ENCODE assay signal across 8 mouse cellular contexts in the genomic region with DNA sequence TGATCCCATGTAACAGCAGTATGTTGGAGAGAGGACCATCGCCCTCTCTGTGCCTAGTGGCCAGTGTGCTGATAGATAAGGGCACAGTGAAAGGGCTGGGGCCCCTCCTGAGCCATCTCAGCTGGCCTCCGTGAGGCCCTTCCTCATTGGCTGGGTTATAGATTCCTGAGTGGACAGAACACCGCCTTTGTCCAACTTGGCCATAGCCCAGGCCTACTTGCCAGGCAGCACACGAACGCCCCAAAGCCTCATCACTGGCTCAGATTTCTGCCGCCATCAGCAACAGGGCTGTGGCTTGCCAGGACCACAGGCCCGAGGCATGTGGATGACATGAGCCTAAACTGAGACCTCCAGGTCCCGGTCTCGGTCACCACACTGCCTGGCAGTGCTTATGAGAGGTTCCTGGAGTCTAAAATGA. TPM values are rescaled to one million over a fixed set of nuclear protein-coding genes. Genes with fewer than 3 reads are reported as not detected.
DNase-seq lines count a peak whose midpoint lies in the region; ATAC-seq and TF ChIP-seq lines count a peak whose summit lies in the region.

No protein-coding gene starts in this region.

- WGBS in limb, embryonic 12.5 days: 83% methylated on average over 9 of the region's 9 CpGs
- 94% methylated on average over 9 of the region's 9 CpGs for WGBS in thymus, adult 2 months

- no peak overlapping the region for H3K4me3 ChIP-seq in brown adipose tissue, adult 24 weeks (ENCODE audit: insufficient read depth, low read depth, low read length)
- H3K4me3 ChIP-seq in limb, embryonic 12.5 days (replicated peaks): no peak overlapping the region
- no peak overlapping the region for H3K4me3 ChIP-seq in thymus, adult 2 months (ENCODE audit: control insufficient read depth, insufficient read depth, low read length)

- H3K4me2 ChIP-seq in limb, embryonic 12.5 days: no peak overlapping the region

- DNase-seq in adrenal gland, adult 2 months: peak; percentile 74
- DNase-seq in adrenal gland, adult 18-20 months (ENCODE audit: low spot score in 2 of 2): no peak
- peak; percentile 86 to 92 for DNase-seq in heart, adult 18-20 months
- DNase-seq in kidney, adult 9 months: peak; percentile 69
- peak; percentile 40 for DNase-seq in right cerebral cortex, postnatal 14 days
- DNase-seq in thymus, adult 2 months: no peak

- peak overlapping the region; percentile 61 for H3K27ac ChIP-seq in brown adipose tissue, adult 24 weeks (replicated peaks; ENCODE audit: low read depth, low read length)
- H3K27ac ChIP-seq in limb, embryonic 12.5 days: peak overlapping the region; percentile 1; the same call in 1 of the 2 replicates
- no peak overlapping the region for H3K27ac ChIP-seq in thymus, adult 2 months (ENCODE audit: control insufficient read depth, insufficient read depth, low read length)

- H3K4me1 ChIP-seq in brown adipose tissue, adult 24 weeks (ENCODE audit: control insufficient read depth, insufficient read depth, insufficient read length, low read length): peaks cover 31% of the 10 kb centered on the region
- H3K4me1 ChIP-seq in limb, embryonic 12.5 days (replicated peaks): peaks cover 66% of the 10 kb centered on the region
- H3K4me1 ChIP-seq in thymus, adult 2 months (replicated peaks; ENCODE audit: control insufficient read depth, insufficient read depth, low read length): peaks cover 8% of the 10 kb centered on the region; the same call in 1 of the 2 replicates

- H3K9me3 ChIP-seq in limb, embryonic 12.5 days: no peaks in the 10 kb centered on the region

- TF ChIP-seq POLR2A in thymus, adult 2 months (IDR thresholded peaks at IDR 0.05; ENCODE audit: control insufficient read depth, extremely low read depth, insufficient read depth, low read length, poor library complexity): no peak

- no peak for ATAC-seq in limb, embryonic 12.5 days (ENCODE audit: insufficient number of reproducible peaks, insufficient read depth, low FRiP score, low TSS enrichment, low read depth)

- no peak overlapping the region for H3K9ac ChIP-seq in limb, embryonic 12.5 days (replicated peaks)

- H3K27me3 ChIP-seq in limb, embryonic 12.5 days: no peaks in the 10 kb centered on the region
- H3K27me3 ChIP-seq in thymus, adult 2 months (ENCODE audit: control insufficient read depth, insufficient read depth, low read length): no peaks in the 10 kb centered on the region

- no peak for TF ChIP-seq CTCF in thymus, adult 2 months (IDR thresholded peaks at IDR 0.05; ENCODE audit: borderline replicate concordance, control insufficient read depth, extremely low read depth, insufficient read depth, low read length, poor library complexity)

- no peaks in the 10 kb centered on the region for H3K36me3 ChIP-seq in limb, embryonic 12.5 days
- no peaks in the 10 kb centered on the region for H3K36me3 ChIP-seq in thymus, adult 2 months (ENCODE audit: control insufficient read depth, insufficient read depth, low read length)

RNA-seq across cellular contexts. Expression of gene Htra3, which starts 8.1 kb away (rescaled TPM):
- total RNA-seq in adrenal gland, adult 2 months (2021): 10 to 100 TPM; 23.8 to 58.0 TPM
- 162 and 311 TPM in 2 replicates for polyA plus RNA-seq in adrenal gland, adult 2 months (2012; rRNA removed)
- total RNA-seq in adrenal gland, adult 18-20 months (2021): 10 to 100 TPM; 26.0 to 78.7 TPM
- polyA plus RNA-seq in brown adipose tissue, adult 24 weeks (2012; ENCODE audit: insufficient read depth, insufficient read length, missing spikeins): 60.4 and 62.3 TPM in 2 replicates
- total RNA-seq in heart, adult 18-20 months (2021): 10 to 100 TPM; 73.5 to 83.6 TPM
- polyA plus RNA-seq in limb, embryonic 12.5 days (2016; fragmentation: Nextera tagmentation; extraction: Ambion mirVana): 3.4 and 4.5 TPM in 2 replicates
- 24.1 and 37.3 TPM in 2 replicates for polyA plus RNA-seq in thymus, adult 2 months (2012; rRNA removed)

Comparison
In these comparisons a context has a peak if more than half of its experiments do, and no peak if none do; other contexts are left out.
1. DNase-seq: peak in adrenal gland, adult 2 months (single experiment), heart, adult 18-20 months (2 of 2), kidney, adult 9 months (single experiment) and right cerebral cortex, postnatal 14 days (single experiment); none in adrenal gland, adult 18-20 months (0 of 2) and thymus, adult 2 months (single experiment).